Mouse (Mus musculus) E14TG2a.4 (cell line): ENCODE measurements at regions not wholly inside any gene's neighbourhood (a gene's known extent, or its start where the extent isn't known, plus 50 kb on each side); places are given as distances from the start of the nearest gene placed in this dataset.

ENCODE experiments used
- H3K27me3 ChIP-seq: 2 replicates; pipeline ENCODE4 v1.6.1; 2014; ENCODE audit warnings: low read length, control low read depth; ENCODE audit not compliant: insufficient read depth
- H3K36me3 ChIP-seq: 2 replicates; pipeline ENCODE4 v1.6.1; 2014; ENCODE audit warnings: low read length, control low read depth; ENCODE audit not compliant: insufficient read depth
- H3K4me1 ChIP-seq: replicated peaks from 2 replicates; pipeline ENCODE4 v1.6.1; 2014; ENCODE audit warnings: low read depth, low read length, control low read depth
- H3K4me3 ChIP-seq: replicated peaks from 2 replicates; pipeline ENCODE4 v1.5.1; 2014; ENCODE audit warnings: mild to moderate bottlenecking, low read length
- H3K9me3 ChIP-seq: 2 replicates; pipeline ENCODE4 v1.6.1; 2014; ENCODE audit warnings: low read length, control low read depth
- CTCF ChIP-seq: conservative IDR thresholded peaks from 2 replicates; pipeline ENCODE4 v1.5.1; 2014; ENCODE audit warnings: low read length
- NANOG ChIP-seq: IDR thresholded peaks from 2 replicates; pipeline ENCODE4 v1.6.1; 2014; ENCODE audit warnings: borderline replicate concordance, low read length, mixed read lengths
- POU5F1 ChIP-seq: IDR thresholded peaks from 2 replicates; pipeline ENCODE4 v1.6.1; 2014; ENCODE audit warnings: low read length, borderline replicate concordance

- no peak for TF ChIP-seq CTCF
- no peak for TF ChIP-seq POU5F1
- no peak for TF ChIP-seq NANOG
- H3K9me3 ChIP-seq, result no peaks in the 10 kb centered on the region
- H3K27me3 ChIP-seq, result peaks cover 99% of the 10 kb centered on the region
- peaks cover 12% of the 10 kb centered on the region for H3K4me1 ChIP-seq
- H3K4me3 ChIP-seq, result no peak overlapping the region
- H3K36me3 ChIP-seq, result no peaks in the 10 kb centered on the region
Observed at GRCm38 (mm10) chr15:103087204-103087603, 68.5 kb downstream of the Hoxc4 start.

GRCm38 (mm10) chr15:103086672-103087069, 67.9 kb downstream of the Hoxc4 start:
- Histone ChIP-seq H3K4me3 (peak overlapping the region; percentile 75), H3K36me3 (no peaks in the 10 kb centered on the region)
- TF ChIP-seq NANOG, result no peak
- TF ChIP-seq CTCF, result no peak
- no peak for TF ChIP-seq POU5F1

More at GRCm38 (mm10) chr15:103086672-103087069, 67.9 kb downstream of the Hoxc4 start:
- no peaks in the 10 kb centered on the region for H3K9me3 ChIP-seq
- peaks cover 100% of the 10 kb centered on the region for H3K27me3 ChIP-seq
- peaks cover 12% of the 10 kb centered on the region for H3K4me1 ChIP-seq
